9 mouse cellular contexts compared by ENCODE assay signal in the genomic region with DNA sequence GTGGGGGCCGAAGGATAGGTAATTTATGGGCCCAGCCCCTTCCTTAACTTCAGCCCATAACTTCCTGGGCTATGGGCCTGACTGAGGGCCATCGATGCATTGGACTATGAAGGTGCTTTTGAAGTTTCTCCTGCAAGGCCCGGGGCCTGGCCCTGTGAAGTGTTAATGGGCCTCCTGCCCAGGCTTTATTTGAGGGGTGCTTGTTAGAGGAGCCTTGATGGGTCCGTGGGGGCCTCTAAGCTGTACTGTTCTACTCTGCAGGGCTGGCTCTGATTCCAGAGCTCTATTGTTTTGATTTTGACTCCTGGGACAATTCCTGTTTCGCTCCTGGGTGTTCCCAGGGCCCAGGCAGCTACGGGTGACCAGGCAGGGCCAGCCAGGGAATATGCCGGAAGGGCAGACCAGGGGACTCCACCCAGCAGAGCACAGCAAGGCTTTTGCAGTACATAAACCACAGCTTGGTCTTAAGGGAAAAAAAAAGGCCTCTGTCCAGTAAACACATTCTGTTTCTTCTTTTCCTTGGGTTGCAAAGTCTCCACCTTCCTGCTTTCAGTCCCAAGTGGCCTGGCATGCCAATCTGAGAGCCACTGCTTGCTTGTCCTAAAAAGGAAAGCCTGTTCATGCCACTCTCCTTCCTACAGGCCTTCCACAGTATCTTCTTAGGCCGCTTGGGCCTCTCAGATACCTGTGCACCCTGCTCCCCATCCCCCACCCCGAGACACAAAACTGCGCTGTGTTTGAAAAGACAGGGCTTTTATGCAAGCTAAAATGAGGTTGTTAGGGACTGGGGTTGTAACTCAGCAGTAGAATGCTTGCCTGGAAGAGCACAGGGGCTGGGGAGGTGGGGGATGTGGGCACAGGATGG. TPM values are rescaled to one million over a fixed set of nuclear protein-coding genes. Genes with fewer than 3 reads are reported as not detected.
A peak's percentile ranks its signal among the peaks of the same experiment; 100 is the strongest.
DNase-seq lines count a peak whose midpoint lies in the region; ATAC-seq and TF ChIP-seq lines count a peak whose summit lies in the region.
"Had no signal": no experiment of that assay in that cellular context is flagged by ENCODE, and none has a peak within 500 bp of the region (broad histone marks: within the 10 kb centered on the region; RNA-seq: fewer than 3 reads in every experiment).

No protein-coding gene starts in this region.

- no peaks in the 10 kb centered on the region for H3K79me2 ChIP-seq in heart, adult 2 months (replicated peaks; ENCODE audit: control insufficient read depth, insufficient read depth, low read length)

- H3K4me1 ChIP-seq in heart, adult 2 months (ENCODE audit: control insufficient read depth, insufficient read depth, low read length): peaks cover 13% of the 10 kb centered on the region
- H3K4me1 ChIP-seq in intestine, postnatal 0 days (replicated peaks; ENCODE audit: control insufficient read depth, insufficient read depth, low read length): no peaks in the 10 kb centered on the region
- no peaks in the 10 kb centered on the region; the same call in 1 of the 2 replicates for H3K4me1 ChIP-seq in lung, postnatal 0 days (ENCODE audit: insufficient read depth, low read depth, low read length)

- intact Hi-C loops in gastrocnemius, adult 2 months (cut with DNase I): no loop called here
- intact Hi-C loops in gastrocnemius, postnatal 14 days (cut with DNase I; ENCODE audit: low total_unique reads): no loop called here
- intact Hi-C loops in heart, adult 2 months (cut with DNase I): loop anchor here (2.0 to 5.0 kb wide), 2 partner anchors 36 to 52 kb away; no protein-coding TSS in a partner anchor

- TF ChIP-seq POLR2A in heart, adult 2 months (IDR thresholded peaks at IDR 0.05; ENCODE audit: insufficient read depth, low read depth, low read length): no peak

- TF ChIP-seq EP300 in heart, adult 2 months (IDR thresholded peaks at IDR 0.05; ENCODE audit: insufficient read depth, low read depth, low read length): peak; percentile 94; the same call in 1 of the 2 replicates
- peak; percentile 78 for TF ChIP-seq EP300 in lung, postnatal 0 days (IDR thresholded peaks at IDR 0.05)

- no peaks in the 10 kb centered on the region for H3K9me3 ChIP-seq in intestine, postnatal 0 days (ENCODE audit: control insufficient read depth)
- H3K9me3 ChIP-seq in lung, postnatal 0 days (ENCODE audit: low read length): no peaks in the 10 kb centered on the region

- peak overlapping the region; percentile 83 for H3K27ac ChIP-seq in gastrocnemius, adult 2 months
- peak overlapping the region; percentile 93 for H3K27ac ChIP-seq in heart, adult 2 months
- 0 out of 2 replicates have a peak overlapping the region, but pooled peaks have one; percentile 5 for H3K27ac ChIP-seq in intestine, postnatal 0 days (ENCODE audit: low read depth, low read length)
- peak overlapping the region; percentile 83 for H3K27ac ChIP-seq in lung, postnatal 0 days (ENCODE audit: low read length)

- H3K27me3 ChIP-seq in heart, adult 2 months (ENCODE audit: control insufficient read depth, insufficient read depth, low read length): no peaks in the 10 kb centered on the region
- H3K27me3 ChIP-seq in intestine, postnatal 0 days (replicated peaks; ENCODE audit: control insufficient read depth, insufficient read depth, low read length): no peaks in the 10 kb centered on the region
- H3K27me3 ChIP-seq in lung, postnatal 0 days (replicated peaks; ENCODE audit: insufficient read depth, low read length): no peaks in the 10 kb centered on the region

- peak overlapping the region; percentile 11; the same call in 1 of the 2 replicates for H3K9ac ChIP-seq in heart, adult 2 months (ENCODE audit: low read depth, low read length)
- no peak overlapping the region; the same call in 1 of the 2 replicates for H3K9ac ChIP-seq in intestine, postnatal 0 days (ENCODE audit: low read depth, low read length)
- H3K9ac ChIP-seq in lung, postnatal 0 days (replicated peaks; ENCODE audit: low read depth): no peak overlapping the region

- TF ChIP-seq CTCF in gastrocnemius, adult 2 months (IDR thresholded peaks at IDR 0.05): no peak
- TF ChIP-seq CTCF in heart, adult 2 months (IDR thresholded peaks at IDR 0.05): no peak
- TF ChIP-seq CTCF in intestine, postnatal 0 days (IDR thresholded peaks at IDR 0.05; ENCODE audit: low read depth): no peak
- TF ChIP-seq CTCF in lung, postnatal 0 days (IDR thresholded peaks at IDR 0.05): no peak

- 39% methylated on average over 10 of the region's 10 CpGs for WGBS in heart, adult 2 months
- 54% methylated on average over 10 of the region's 10 CpGs for WGBS in intestine, postnatal 0 days
- WGBS in lung, postnatal 0 days: 32% methylated on average over 10 of the region's 10 CpGs

- no peak for ATAC-seq in intestine, postnatal 0 days
- peak; percentile 89 for ATAC-seq in lung, postnatal 0 days
- ATAC-seq in megakaryocyte progenitor cell, adult 5-6 weeks (replicated peaks; ENCODE audit: poor library complexity): no peak

- H3K4me3 ChIP-seq in gastrocnemius, adult 2 months: 0 out of 2 replicates have a peak overlapping the region, but pooled peaks have one; percentile 13
- H3K4me3 ChIP-seq in heart, adult 2 months: no peak overlapping the region
- no peak overlapping the region for H3K4me3 ChIP-seq in intestine, postnatal 0 days (ENCODE audit: low read depth, low read length)
- H3K4me3 ChIP-seq in lung, postnatal 0 days (ENCODE audit: low read depth, low read length): no peak overlapping the region
- H3K4me3 ChIP-seq: myocyte had no signal

- H3K4me2 ChIP-seq in intestine, postnatal 0 days (replicated peaks; ENCODE audit: low read depth): no peak overlapping the region
- H3K4me2 ChIP-seq in lung, postnatal 0 days (replicated peaks; ENCODE audit: low read depth, low read length): no peak overlapping the region

- 0 out of 2 replicates have a peak, but pooled peaks cover 4% of the 10 kb centered on the region for H3K36me3 ChIP-seq in heart, adult 2 months (ENCODE audit: control insufficient read depth, insufficient read depth, low read length)
- H3K36me3 ChIP-seq in intestine, postnatal 0 days (ENCODE audit: control insufficient read depth, insufficient read depth): no peaks in the 10 kb centered on the region
- H3K36me3 ChIP-seq in lung, postnatal 0 days (ENCODE audit: insufficient read depth, low read length): no peaks in the 10 kb centered on the region

- DNase-seq in gastrocnemius, adult 2 months: peak; percentile 58
- DNase-seq in gastrocnemius, postnatal 14 days: no peak
- DNase-seq in heart, adult 2 months: peak; percentile 59 to 79
- DNase-seq in lung, postnatal 0 days (ENCODE audit: low spot score): peak; percentile 68
- DNase-seq in retina, postnatal 1 day: no peak
- no peak for DNase-seq in spleen, postnatal 36 days (ENCODE audit: low spot score in 2 of 2)

RNA-seq across cellular contexts. Expression of a gene that starts 57.5 kb away (rescaled TPM):
- total RNA-seq in gastrocnemius, adult 2 months (2021): 1 to 10 TPM; 1.1 to 1.8 TPM
- total RNA-seq in gastrocnemius, postnatal 14 days (2021): 1 to 10 TPM; 1.3 to 1.4 TPM
- total RNA-seq in heart, adult 2 months (2021): 1 to 10 TPM; 3.1 to 3.2 TPM
- 4.5 and 6.8 TPM in 2 replicates for polyA plus RNA-seq in heart, adult 2 months (2012; rRNA removed)
- 0.46 and 0.50 TPM in 2 replicates for polyA plus RNA-seq in intestine, postnatal 0 days (2015; fragmentation: Nextera tagmentation; extraction: Ambion mirVana)
- polyA plus RNA-seq in lung, postnatal 0 days (2015; fragmentation: Nextera tagmentation; extraction: Ambion mirVana): 0.74 and 0.98 TPM in 2 replicates
- total RNA-seq in megakaryocyte progenitor cell, adult 5-6 weeks (2015): 19.2 and 20.0 TPM in 2 replicates
- total RNA-seq in megakaryocyte progenitor cell, adult 5-6 weeks (2017): 20.4 and 22.2 TPM in 2 replicates

Comparison
In these comparisons a context has a peak if more than half of its experiments do, and no peak if none do; other contexts are left out.
1. DNase-seq: peak in gastrocnemius, adult 2 months (single experiment), heart, adult 2 months (2 of 2) and lung, postnatal 0 days (single experiment); none in gastrocnemius, postnatal 14 days (single experiment), retina, postnatal 1 day (single experiment) and spleen, postnatal 36 days (0 of 2).
2. H3K27ac ChIP-seq: peak in every context shown above with its lines; median percentile 93 in heart, adult 2 months; 83 in gastrocnemius, adult 2 months; 83 in lung, postnatal 0 days; 5 in intestine, postnatal 0 days.
3. RNA of a gene that starts 57.5 kb away (total RNA-seq): 19.2 to 22.2 TPM in megakaryocyte progenitor cell, adult 5-6 weeks; 3.1 to 3.2 TPM in heart, adult 2 months, 1.1 to 1.8 TPM in gastrocnemius, adult 2 months and 1.3 to 1.4 TPM in gastrocnemius, postnatal 14 days; every median in the first group is over 4 times any median in the second.